Mouse (Mus musculus): ENCODE data around the gene Bloc1s4. TPM values are rescaled to one million over a fixed set of nuclear protein-coding genes. Genes with fewer than 3 reads are reported as not detected.

The Bloc1s4 gene
- polyA plus RNA-seq, 1 experiment from 2014 or later = 26.1 TPM

DNA sequence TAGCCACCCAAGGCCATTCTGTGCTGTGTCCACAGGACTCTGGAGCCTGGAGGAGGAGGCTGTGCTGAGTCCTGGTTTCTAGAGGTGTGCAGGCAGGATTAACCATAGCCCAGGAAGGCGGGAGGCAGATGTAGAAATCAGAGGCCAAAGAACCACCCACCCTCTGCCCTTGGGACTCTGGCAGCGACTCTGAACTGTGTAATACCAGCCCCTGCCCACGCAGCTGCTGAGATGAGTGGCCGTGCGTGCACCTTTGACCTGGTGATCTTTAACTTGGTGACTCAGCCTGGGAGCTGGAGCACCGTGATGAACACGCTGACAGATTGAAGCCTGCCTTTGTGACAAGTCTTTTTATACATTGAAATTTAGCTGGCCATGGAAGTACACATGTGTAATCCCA, 24.2 kb downstream of the Bloc1s4 start:
- H3K9ac ChIP-seq = no peak overlapping the region
- H3K9me3 ChIP-seq (ENCODE audit: control insufficient read depth, low read length) = no peaks in the 10 kb centered on the region
- DNase-seq (ENCODE audit: low spot score) (no peak), ATAC-seq (ENCODE audit: low FRiP score) (no peak)
- 72% methylated on average over 7 of the region's 7 CpGs for WGBS
- no peaks in the 10 kb centered on the region for H3K4me1 ChIP-seq (replicated peaks; ENCODE audit: control insufficient read depth, insufficient read depth, low read length)
- no peaks in the 10 kb centered on the region for H3K36me3 ChIP-seq (replicated peaks; ENCODE audit: control insufficient read depth, insufficient read depth)
- no peak overlapping the region for H3K4me2 ChIP-seq (replicated peaks)
- no peak overlapping the region for H3K4me3 ChIP-seq (replicated peaks; ENCODE audit: low read length)
- H3K27ac ChIP-seq = no peak overlapping the region
- H3K27me3 ChIP-seq (ENCODE audit: control insufficient read depth, insufficient read depth, low read length) = no peaks in the 10 kb centered on the region

- Histone ChIP-seq H3K4me3 (replicated peaks; ENCODE audit: low read length) (no peak overlapping the region), H3K9me3 (ENCODE audit: control insufficient read depth, low read length) (no peaks in the 10 kb centered on the region), H3K4me1 (replicated peaks; ENCODE audit: control insufficient read depth, insufficient read depth, low read length) (no peaks in the 10 kb centered on the region), H3K9ac (no peak overlapping the region), H3K27me3 (ENCODE audit: control insufficient read depth, insufficient read depth, low read length) (no peaks in the 10 kb centered on the region), H3K27ac (no peak overlapping the region), H3K36me3 (replicated peaks; ENCODE audit: control insufficient read depth, insufficient read depth) (no peaks in the 10 kb centered on the region), H3K4me2 (replicated peaks) (no peak overlapping the region)
- 76% methylated on average over 9 of the region's 9 CpGs for WGBS
- ATAC-seq (ENCODE audit: low FRiP score) (no peak), DNase-seq (ENCODE audit: low spot score) (no peak)
These were observed 25.1 kb downstream of the Bloc1s4 start for GRCm38 (mm10) chr5:36723356-36723755.

- Histone ChIP-seq H3K9ac (no peak overlapping the region), H3K27me3 (ENCODE audit: control insufficient read depth, insufficient read depth, low read length) (no peaks in the 10 kb centered on the region), H3K4me2 (replicated peaks) (no peak overlapping the region), H3K9me3 (ENCODE audit: control insufficient read depth, low read length) (no peaks in the 10 kb centered on the region), H3K4me3 (replicated peaks; ENCODE audit: low read length) (no peak overlapping the region), H3K36me3 (replicated peaks; ENCODE audit: control insufficient read depth, insufficient read depth) (no peaks in the 10 kb centered on the region), H3K27ac (no peak overlapping the region), H3K4me1 (replicated peaks; ENCODE audit: control insufficient read depth, insufficient read depth, low read length) (no peaks in the 10 kb centered on the region)
- ATAC-seq (ENCODE audit: low FRiP score) (no peak), DNase-seq (ENCODE audit: low spot score) (no peak)
- WGBS = 85% methylated on average over 6 of the region's 6 CpGs
These were observed 26.0 kb downstream of the Bloc1s4 start for GRCm38 (mm10) chr5:36722415-36722856.

GRCm38 (mm10) chr5:36720710-36721375, 27.6 kb downstream of the Bloc1s4 start:
- ATAC-seq (ENCODE audit: low FRiP score) = no peak
- no peak overlapping the region for H3K4me2 ChIP-seq (replicated peaks)
- no peaks in the 10 kb centered on the region for H3K9me3 ChIP-seq (ENCODE audit: control insufficient read depth, low read length)
- 81% methylated on average over 5 of the region's 5 CpGs for WGBS
- no peak overlapping the region for H3K27ac ChIP-seq
- no peak overlapping the region for H3K9ac ChIP-seq
- no peaks in the 10 kb centered on the region for H3K36me3 ChIP-seq (replicated peaks; ENCODE audit: control insufficient read depth, insufficient read depth)
- DNase-seq (ENCODE audit: low spot score) = no peak
- no peaks in the 10 kb centered on the region for H3K27me3 ChIP-seq (ENCODE audit: control insufficient read depth, insufficient read depth, low read length)
- no peaks in the 10 kb centered on the region for H3K4me1 ChIP-seq (replicated peaks; ENCODE audit: control insufficient read depth, insufficient read depth, low read length)
- no peak overlapping the region for H3K4me3 ChIP-seq (replicated peaks; ENCODE audit: low read length)

GRCm38 (mm10) chr5:36720219-36720618, 28.2 kb downstream of the Bloc1s4 start:
- Histone ChIP-seq H3K36me3 (replicated peaks; ENCODE audit: control insufficient read depth, insufficient read depth) (no peaks in the 10 kb centered on the region), H3K9ac (no peak overlapping the region), H3K4me3 (replicated peaks; ENCODE audit: low read length) (no peak overlapping the region), H3K4me2 (replicated peaks) (no peak overlapping the region), H3K27me3 (ENCODE audit: control insufficient read depth, insufficient read depth, low read length) (no peaks in the 10 kb centered on the region), H3K4me1 (replicated peaks; ENCODE audit: control insufficient read depth, insufficient read depth, low read length) (no peaks in the 10 kb centered on the region), H3K9me3 (ENCODE audit: control insufficient read depth, low read length) (no peaks in the 10 kb centered on the region), H3K27ac (no peak overlapping the region)
- ATAC-seq (ENCODE audit: low FRiP score) (no peak), DNase-seq (ENCODE audit: low spot score) (no peak)
- WGBS = 90% methylated on average over 5 of the region's 5 CpGs

GRCm38 (mm10) chr5:36719601-36720000, 28.8 kb downstream of the Bloc1s4 start:
- H3K4me2 ChIP-seq (replicated peaks) = no peak overlapping the region
- no peak overlapping the region for H3K4me3 ChIP-seq (replicated peaks; ENCODE audit: low read length)
- DNase-seq (ENCODE audit: low spot score) (no peak), ATAC-seq (ENCODE audit: low FRiP score) (no peak)
- no peak overlapping the region for H3K9ac ChIP-seq
- WGBS = 90% methylated on average over 3 of the region's 3 CpGs
- no peaks in the 10 kb centered on the region for H3K9me3 ChIP-seq (ENCODE audit: control insufficient read depth, low read length)
- H3K36me3 ChIP-seq (replicated peaks; ENCODE audit: control insufficient read depth, insufficient read depth) = no peaks in the 10 kb centered on the region
- H3K4me1 ChIP-seq (replicated peaks; ENCODE audit: control insufficient read depth, insufficient read depth, low read length) = no peaks in the 10 kb centered on the region
- H3K27me3 ChIP-seq (ENCODE audit: control insufficient read depth, insufficient read depth, low read length) = no peaks in the 10 kb centered on the region
- H3K27ac ChIP-seq = no peak overlapping the region

DNA sequence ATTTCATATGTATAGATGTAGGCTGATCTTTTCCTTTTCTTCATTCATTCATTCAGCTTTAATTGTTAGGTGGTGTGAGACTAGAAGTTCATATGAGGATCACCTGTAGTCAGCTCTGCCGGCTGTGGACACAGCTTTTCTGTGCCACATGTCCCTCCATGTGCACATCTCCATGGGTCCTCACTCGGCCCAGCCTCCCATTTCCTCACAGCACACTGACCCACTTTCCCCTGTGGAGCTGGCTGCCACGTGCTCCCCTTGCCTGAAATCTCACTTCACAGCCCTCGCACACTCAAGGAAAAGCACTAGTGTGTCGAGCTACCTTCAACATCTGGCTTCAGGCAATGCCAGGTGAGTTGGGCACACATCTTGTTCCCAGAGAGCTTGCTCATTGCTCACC, 29.3 kb downstream of the Bloc1s4 start:
- DNase-seq (ENCODE audit: low spot score) (no peak), ATAC-seq (ENCODE audit: low FRiP score) (no peak)
- H3K4me2 ChIP-seq (replicated peaks) = no peak overlapping the region
- no peak overlapping the region for H3K9ac ChIP-seq
- no peaks in the 10 kb centered on the region for H3K27me3 ChIP-seq (ENCODE audit: control insufficient read depth, insufficient read depth, low read length)
- no peaks in the 10 kb centered on the region for H3K36me3 ChIP-seq (replicated peaks; ENCODE audit: control insufficient read depth, insufficient read depth)
- H3K4me3 ChIP-seq (replicated peaks; ENCODE audit: low read length) = no peak overlapping the region
- no peaks in the 10 kb centered on the region for H3K4me1 ChIP-seq (replicated peaks; ENCODE audit: control insufficient read depth, insufficient read depth, low read length)
- no peak overlapping the region for H3K27ac ChIP-seq
- 83% methylated on average over 5 of the region's 5 CpGs for WGBS
- H3K9me3 ChIP-seq (ENCODE audit: control insufficient read depth, low read length) = no peaks in the 10 kb centered on the region

- Histone ChIP-seq H3K4me2 (replicated peaks) (no peak overlapping the region), H3K36me3 (replicated peaks; ENCODE audit: control insufficient read depth, insufficient read depth) (no peaks in the 10 kb centered on the region), H3K4me1 (replicated peaks; ENCODE audit: control insufficient read depth, insufficient read depth, low read length) (peaks cover 4% of the 10 kb centered on the region; the same call in 1 of the 2 replicates), H3K4me3 (replicated peaks; ENCODE audit: low read length) (no peak overlapping the region), H3K27me3 (ENCODE audit: control insufficient read depth, insufficient read depth, low read length) (no peaks in the 10 kb centered on the region), H3K9ac (no peak overlapping the region), H3K9me3 (ENCODE audit: control insufficient read depth, low read length) (no peaks in the 10 kb centered on the region), H3K27ac (no peak overlapping the region)
- DNase-seq (ENCODE audit: low spot score) (no peak), ATAC-seq (ENCODE audit: low FRiP score) (no peak)
- 85% methylated on average over 3 of the region's 3 CpGs for WGBS
These were observed 30.6 kb downstream of the Bloc1s4 start for GRCm38 (mm10) chr5:36717889-36718288.

DNA sequence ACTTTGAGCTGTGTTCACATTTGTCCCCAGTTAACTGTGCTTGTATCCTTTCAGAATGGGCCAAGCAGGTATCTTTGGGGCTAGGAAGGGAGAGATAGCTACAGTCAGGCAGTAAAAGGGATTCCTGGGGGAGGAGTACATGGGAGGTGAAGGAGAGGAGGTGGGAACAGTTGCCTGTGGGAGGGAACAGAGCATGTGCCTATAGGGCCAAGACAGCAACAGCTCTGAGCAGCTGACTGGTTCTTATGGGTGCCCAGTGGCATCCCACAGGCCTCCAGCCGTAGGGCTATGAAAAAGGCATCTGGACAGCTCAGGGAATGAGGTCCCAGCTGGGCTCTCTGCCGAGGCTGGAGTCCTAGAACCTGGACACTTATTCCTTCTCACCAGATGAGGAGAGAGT, 31.6 kb downstream of the Bloc1s4 start:
- no peak overlapping the region for H3K9ac ChIP-seq
- H3K27me3 ChIP-seq (ENCODE audit: control insufficient read depth, insufficient read depth, low read length) = no peaks in the 10 kb centered on the region
- no peaks in the 10 kb centered on the region for H3K36me3 ChIP-seq (replicated peaks; ENCODE audit: control insufficient read depth, insufficient read depth)
- peaks cover 6% of the 10 kb centered on the region; the same call in 1 of the 2 replicates for H3K4me1 ChIP-seq (replicated peaks; ENCODE audit: control insufficient read depth, insufficient read depth, low read length)
- ATAC-seq (ENCODE audit: low FRiP score) (no peak), DNase-seq (ENCODE audit: low spot score) (no peak)
- no peak overlapping the region for H3K27ac ChIP-seq
- no peaks in the 10 kb centered on the region for H3K9me3 ChIP-seq (ENCODE audit: control insufficient read depth, low read length)
- no peak overlapping the region for H3K4me3 ChIP-seq (replicated peaks; ENCODE audit: low read length)
- no peak overlapping the region for H3K4me2 ChIP-seq (replicated peaks)
- WGBS = 64% methylated on average over 2 of the region's 2 CpGs

GRCm38 (mm10) chr5:36714832-36715231, 33.6 kb downstream of the Bloc1s4 start:
- Histone ChIP-seq H3K4me1 (replicated peaks; ENCODE audit: control insufficient read depth, insufficient read depth, low read length) (peaks cover 6% of the 10 kb centered on the region; the same call in 1 of the 2 replicates), H3K4me3 (replicated peaks; ENCODE audit: low read length) (no peak overlapping the region), H3K27me3 (ENCODE audit: control insufficient read depth, insufficient read depth, low read length) (no peaks in the 10 kb centered on the region), H3K9me3 (ENCODE audit: control insufficient read depth, low read length) (no peaks in the 10 kb centered on the region), H3K4me2 (replicated peaks) (no peak overlapping the region), H3K9ac (no peak overlapping the region), H3K36me3 (replicated peaks; ENCODE audit: control insufficient read depth, insufficient read depth) (no peaks in the 10 kb centered on the region), H3K27ac (no peak overlapping the region)
- DNase-seq (ENCODE audit: low spot score) (no peak), ATAC-seq (ENCODE audit: low FRiP score) (no peak)
- 84% methylated on average over 3 of the region's 3 CpGs for WGBS
